Mouse (Mus musculus): ENCODE measurements around the gene Olfr148. TPM values are rescaled to one million over a fixed set of nuclear protein-coding genes. Genes with fewer than 3 reads are reported as not detected.

The Olfr148 gene
- not detected in 2 replicates for polyA plus RNA-seq (2015; fragmentation: Nextera tagmentation; extraction: Ambion mirVana)

DNA sequence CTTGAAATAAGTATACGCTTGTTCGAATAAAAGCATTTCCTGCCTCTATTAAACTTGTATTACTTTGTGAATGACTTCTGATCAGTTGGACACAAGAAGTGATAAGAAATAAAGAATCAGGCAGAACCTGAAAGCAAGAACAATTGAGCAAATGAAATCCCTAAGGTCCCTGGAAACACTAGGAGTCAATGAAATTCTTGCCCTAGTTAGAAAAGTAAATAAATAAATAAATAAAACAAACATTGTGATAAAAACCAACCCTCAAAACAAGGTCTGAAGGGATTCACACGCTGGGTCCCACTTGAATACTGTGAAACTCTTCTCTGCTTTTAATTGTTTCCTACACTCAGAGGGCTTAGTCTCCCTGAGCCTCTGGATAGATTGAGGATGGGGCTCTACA lies at the start of gene Olfr148:
Gene Olfr148 (plus strand): TSS at position 301 of the 400 bp plus-strand sequence.
- no peak for ATAC-seq (ENCODE audit: low FRiP score, low read depth)
- 73% methylated on average over 3 of the region's 3 CpGs for WGBS

GRCm38 (mm10) chr9:39575469-39575868 lies 35.0 kb upstream of the Olfr148 start, which contains the start of gene Olfr959:
Gene Olfr959, minus strand, starts transcription at chr9:39575569.
- no peak within 1 kb of the TSS for H3K4me3 ChIP-seq
- H3K9ac ChIP-seq = no peak within 1 kb of the TSS
- no peaks in the 10 kb centered on the region for H3K9me3 ChIP-seq
- H3K27me3 ChIP-seq = no peaks in the 10 kb centered on the region
- 68% methylated on average over 3 of the region's 3 CpGs for WGBS
- H3K36me3 ChIP-seq = no peaks in the 10 kb centered on the region
- ATAC-seq (ENCODE audit: low FRiP score, low read depth) = no peak
- no peak within 1 kb of the TSS for H3K27ac ChIP-seq
- H3K4me1 ChIP-seq = no peaks in the 10 kb centered on the region
- no peak within 1 kb of the TSS for H3K4me2 ChIP-seq (replicated peaks)

More for the DNA sequence above, at the start of gene Olfr148:
- Histone ChIP-seq H3K4me3 (no peak within 1 kb of the TSS), H3K4me1 (no peaks in the 10 kb centered on the region), H3K9ac (no peak within 1 kb of the TSS), H3K27me3 (no peaks in the 10 kb centered on the region), H3K4me2 (replicated peaks) (no peak within 1 kb of the TSS), H3K9me3 (no peaks in the 10 kb centered on the region), H3K36me3 (no peaks in the 10 kb centered on the region), H3K27ac (no peak within 1 kb of the TSS)

- Histone ChIP-seq H3K4me3 (no peak overlapping the region), H3K4me2 (replicated peaks) (no peak overlapping the region), H3K36me3 (no peaks in the 10 kb centered on the region), H3K4me1 (no peaks in the 10 kb centered on the region), H3K27ac (no peak overlapping the region), H3K27me3 (no peaks in the 10 kb centered on the region), H3K9ac (no peak overlapping the region), H3K9me3 (no peaks in the 10 kb centered on the region)
- ATAC-seq (ENCODE audit: low FRiP score, low read depth) = no peak
- WGBS = 87% methylated on average over 5 of the region's 5 CpGs
Measured at GRCm38 (mm10) chr9:39577050-39577449, 33.4 kb upstream of the Olfr148 start.

DNA sequence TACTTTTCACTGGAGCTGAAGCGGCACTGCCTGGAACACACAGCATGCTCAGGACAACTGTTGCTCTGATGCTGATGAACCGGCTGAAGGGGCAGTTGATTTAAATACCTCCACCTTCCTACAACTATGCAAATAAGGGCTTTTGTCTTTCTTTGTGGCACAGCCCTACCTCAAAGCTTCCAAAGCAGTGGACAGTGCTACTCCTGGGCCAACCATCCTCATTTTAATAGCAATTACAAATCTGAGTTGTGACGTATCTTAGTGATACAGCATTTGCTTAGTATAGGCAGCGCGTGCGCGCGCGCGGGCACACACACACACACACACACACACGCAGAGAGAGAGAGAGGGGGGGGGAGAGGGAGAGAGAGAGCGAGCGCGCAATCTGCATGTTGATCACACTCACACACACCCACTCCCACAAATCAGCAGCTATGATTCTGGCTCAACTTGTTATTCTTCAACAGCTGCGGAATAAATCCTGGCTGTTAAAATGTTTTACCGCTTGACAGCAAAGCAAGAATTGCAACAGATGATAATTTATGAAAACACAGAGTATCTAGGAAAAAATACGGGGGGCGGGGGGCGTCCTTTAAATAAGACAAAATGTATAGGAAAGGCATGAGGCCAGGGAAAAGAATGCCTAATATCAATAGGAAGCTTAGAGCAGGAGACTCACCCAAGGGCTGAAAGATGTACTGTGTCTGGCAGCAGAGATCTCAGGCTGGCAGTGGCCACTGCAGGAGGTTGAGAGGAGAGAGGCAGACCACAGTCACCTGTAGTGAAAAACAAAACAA lies 7.7 kb upstream of the Olfr148 start:
- ATAC-seq (ENCODE audit: low FRiP score, low read depth) = peak; percentile 66
- under 1% methylated on average over 19 of the region's 19 CpGs for WGBS

GRCm38 (mm10) chr9:39603333-39603845 lies 7.1 kb upstream of the Olfr148 start:
- WGBS = under 1% methylated on average over 9 of the region's 9 CpGs
- H3K27ac ChIP-seq = peak overlapping the region; percentile 6; the same call in 1 of the 2 replicates
- ATAC-seq (ENCODE audit: low FRiP score, low read depth) = peak; percentile 83

More for the DNA sequence above, 7.7 kb upstream of the Olfr148 start:
- Histone ChIP-seq H3K9ac (peak overlapping the region; percentile 57), H3K27ac (peak overlapping the region; percentile 33; the same call in 1 of the 2 replicates), H3K36me3 (no peaks in the 10 kb centered on the region), H3K27me3 (no peaks in the 10 kb centered on the region), H3K4me2 (replicated peaks) (peak overlapping the region; percentile 71), H3K9me3 (no peaks in the 10 kb centered on the region), H3K4me3 (peak overlapping the region; percentile 48), H3K4me1 (peaks cover 9% of the 10 kb centered on the region; the same call in 1 of the 2 replicates)

GRCm38 (mm10) chr9:39603999-39604453 lies 6.4 kb upstream of the Olfr148 start, which contains the start of gene AW551984:
Gene AW551984, minus strand, starts transcription at chr9:39604403.
- Histone ChIP-seq H3K4me1 (peaks cover 9% of the 10 kb centered on the region; the same call in 1 of the 2 replicates), H3K4me3 (peak within 1 kb of the TSS; percentile 48), H3K9me3 (no peaks in the 10 kb centered on the region), H3K27me3 (no peaks in the 10 kb centered on the region), H3K9ac (peak within 1 kb of the TSS; percentile 57), H3K27ac (peak within 1 kb of the TSS; percentile 6; the same call in 1 of the 2 replicates), H3K4me2 (replicated peaks) (peak within 1 kb of the TSS; percentile 71), H3K36me3 (no peaks in the 10 kb centered on the region)
- WGBS = under 1% methylated on average over 8 of the region's 8 CpGs
- peak; percentile 89 for ATAC-seq (ENCODE audit: low FRiP score, low read depth)

More at GRCm38 (mm10) chr9:39603333-39603845, 7.1 kb upstream of the Olfr148 start:
- no peaks in the 10 kb centered on the region for H3K36me3 ChIP-seq
- peaks cover 9% of the 10 kb centered on the region; the same call in 1 of the 2 replicates for H3K4me1 ChIP-seq
- no peaks in the 10 kb centered on the region for H3K9me3 ChIP-seq
- H3K27me3 ChIP-seq = no peaks in the 10 kb centered on the region
- H3K4me3 ChIP-seq = peak overlapping the region; percentile 48
- peak overlapping the region; percentile 57 for H3K9ac ChIP-seq
- peak overlapping the region; percentile 71 for H3K4me2 ChIP-seq (replicated peaks)

DNA sequence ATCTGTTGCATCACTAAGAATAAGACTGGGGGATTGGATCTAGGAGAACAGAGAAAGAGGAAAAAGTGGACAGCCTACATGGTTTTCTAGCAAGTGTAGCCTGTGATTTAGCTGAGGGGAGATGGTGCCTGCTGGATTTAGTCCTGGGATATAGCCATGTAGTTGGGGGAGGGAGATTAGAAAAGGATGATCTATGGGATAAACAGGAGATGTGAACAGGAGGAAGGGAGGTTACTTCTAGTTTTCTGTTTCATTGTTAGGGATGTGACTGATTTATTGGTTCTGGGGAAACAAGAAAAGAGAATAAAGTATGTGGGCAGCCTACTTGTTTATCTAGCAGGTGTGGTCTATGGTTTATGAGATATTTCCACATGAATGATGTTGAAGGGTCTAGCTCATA lies 2.0 kb upstream of the Olfr148 start:
- no peak overlapping the region for H3K27ac ChIP-seq
- H3K9me3 ChIP-seq = no peaks in the 10 kb centered on the region
- H3K36me3 ChIP-seq = no peaks in the 10 kb centered on the region
- H3K4me2 ChIP-seq (replicated peaks) = no peak overlapping the region
- H3K4me1 ChIP-seq = peaks cover 4% of the 10 kb centered on the region; the same call in 1 of the 2 replicates
- no peaks in the 10 kb centered on the region for H3K27me3 ChIP-seq
- H3K4me3 ChIP-seq = no peak overlapping the region
- no peak for ATAC-seq (ENCODE audit: low FRiP score, low read depth)
- no peak overlapping the region for H3K9ac ChIP-seq

GRCm38 (mm10) chr9:39611953-39612352 lies 1.5 kb downstream of the Olfr148 start:
- no peaks in the 10 kb centered on the region for H3K27me3 ChIP-seq
- no peaks in the 10 kb centered on the region for H3K9me3 ChIP-seq
- no peak overlapping the region for H3K27ac ChIP-seq
- no peak overlapping the region for H3K4me2 ChIP-seq (replicated peaks)
- no peaks in the 10 kb centered on the region for H3K36me3 ChIP-seq
- ATAC-seq (ENCODE audit: low FRiP score, low read depth) = no peak
- H3K4me1 ChIP-seq = no peaks in the 10 kb centered on the region
- H3K9ac ChIP-seq = no peak overlapping the region
- WGBS = 67% methylated on average over 1 of the region's 1 CpGs
- H3K4me3 ChIP-seq = no peak overlapping the region

DNA sequence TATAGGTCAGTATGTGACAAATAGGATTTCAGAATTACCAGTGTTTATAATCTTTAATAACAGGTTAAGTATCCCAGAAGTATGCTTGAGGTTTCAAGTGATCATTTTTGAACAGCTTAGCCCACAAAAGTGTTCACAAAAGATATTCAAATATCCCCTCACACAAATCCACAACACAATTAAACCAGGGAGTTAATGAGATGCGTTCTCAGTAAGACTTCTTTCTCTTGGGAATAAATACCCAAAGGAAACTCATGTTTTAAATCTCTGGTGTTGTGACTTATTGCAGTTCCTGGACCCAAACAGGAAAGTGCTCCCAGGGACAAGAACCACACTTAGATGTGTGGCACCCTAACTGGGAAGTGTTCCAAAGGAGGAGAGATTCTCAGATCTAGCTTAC lies 10.6 kb downstream of the Olfr148 start, which contains the start of gene Olfr960:
Gene Olfr960 (plus strand): TSS at position 301 of the 400 bp plus-strand sequence.
- 80% methylated on average over 1 of the region's 1 CpGs for WGBS

GRCm38 (mm10) chr9:39623783-39624182 lies 13.3 kb downstream of the Olfr148 start:
- H3K27ac ChIP-seq = no peak overlapping the region
- no peak overlapping the region for H3K4me3 ChIP-seq
- H3K9me3 ChIP-seq = no peaks in the 10 kb centered on the region
- no peak overlapping the region for H3K9ac ChIP-seq
- no peak overlapping the region for H3K4me2 ChIP-seq (replicated peaks)
- ATAC-seq (ENCODE audit: low FRiP score, low read depth) = no peak
- no peaks in the 10 kb centered on the region for H3K4me1 ChIP-seq
- 90% methylated on average over 3 of the region's 3 CpGs for WGBS
- no peaks in the 10 kb centered on the region for H3K27me3 ChIP-seq
- no peaks in the 10 kb centered on the region for H3K36me3 ChIP-seq

More for the DNA sequence above, 10.6 kb downstream of the Olfr148 start, which contains the start of gene Olfr960:
- H3K27ac ChIP-seq = no peak within 1 kb of the TSS
- no peaks in the 10 kb centered on the region for H3K27me3 ChIP-seq
- H3K4me1 ChIP-seq = no peaks in the 10 kb centered on the region
- H3K4me3 ChIP-seq = no peak within 1 kb of the TSS
- H3K4me2 ChIP-seq (replicated peaks) = no peak within 1 kb of the TSS
- H3K9me3 ChIP-seq = no peaks in the 10 kb centered on the region
- H3K36me3 ChIP-seq = no peaks in the 10 kb centered on the region
- H3K9ac ChIP-seq = no peak within 1 kb of the TSS
- ATAC-seq (ENCODE audit: low FRiP score, low read depth) = no peak

DNA sequence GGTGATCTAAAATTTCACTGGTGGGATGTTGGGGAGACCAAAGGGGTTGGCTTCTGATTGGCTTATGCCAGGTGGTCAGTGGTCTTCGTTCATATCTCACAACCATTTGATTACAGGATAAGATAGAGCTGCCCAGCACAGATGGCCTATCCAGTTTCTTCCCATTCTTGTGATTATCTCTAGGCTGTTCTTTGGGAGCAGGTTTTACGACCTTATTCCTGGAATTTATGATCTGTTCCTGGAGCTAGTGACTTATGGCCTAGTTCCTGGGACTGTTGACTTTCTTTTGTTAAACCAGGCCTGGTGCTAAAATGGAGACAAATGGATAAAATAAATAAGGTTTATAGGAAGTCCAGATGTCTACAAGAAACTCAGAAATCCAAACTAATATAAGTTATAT lies 14.3 kb downstream of the Olfr148 start:
- Histone ChIP-seq H3K27me3 (no peaks in the 10 kb centered on the region), H3K4me3 (no peak overlapping the region), H3K27ac (no peak overlapping the region), H3K9ac (no peak overlapping the region), H3K4me1 (no peaks in the 10 kb centered on the region), H3K4me2 (replicated peaks) (no peak overlapping the region), H3K36me3 (no peaks in the 10 kb centered on the region), H3K9me3 (no peaks in the 10 kb centered on the region)
- ATAC-seq (ENCODE audit: low FRiP score, low read depth) = no peak
- WGBS = 40% methylated on average over 2 of the region's 2 CpGs

- Histone ChIP-seq H3K27ac (no peak overlapping the region), H3K4me1 (no peaks in the 10 kb centered on the region), H3K9ac (no peak overlapping the region), H3K4me2 (replicated peaks) (no peak overlapping the region), H3K36me3 (no peaks in the 10 kb centered on the region), H3K9me3 (no peaks in the 10 kb centered on the region), H3K4me3 (no peak overlapping the region), H3K27me3 (no peaks in the 10 kb centered on the region)
- 77% methylated on average over 2 of the region's 2 CpGs for WGBS
- ATAC-seq (ENCODE audit: low FRiP score, low read depth) = no peak
Measured at GRCm38 (mm10) chr9:39629069-39629468, 18.6 kb downstream of the Olfr148 start.
